Mouse (Mus musculus) CD4-positive helper T cell, adult 2 months (primary cell): ENCODE results near the gene Rpl13.

Experiments used
- DNase-seq: peaks from one replicate; pipeline ENCODE4 v3.0.0-alpha.2; 2012; ENCODE audit warnings: low read depth, missing footprints, low spot score

Gene Rpl13

GRCm38 (mm10) chr8:123150737-123151171, 48.6 kb downstream of the Rpl13 start:
- no peak for DNase-seq
